Mouse (Mus musculus) macrophage (primary cell): ENCODE results near the gene C8b. TPM values are rescaled to one million over a fixed set of nuclear protein-coding genes. Genes with fewer than 3 reads are reported as not detected.

ENCODE experiments used
- H3K27ac ChIP-seq: fragments of 350-480 bp; formaldehyde crosslinking; 2 replicates; pipeline ENCODE4 v1.9.0; 2021
- H3K36me3 ChIP-seq: fragments of 350-480 bp; formaldehyde crosslinking; 2 replicates; pipeline ENCODE4 v1.9.0; 2021; ENCODE audit errors: inconsistent target
- H3K4me3 ChIP-seq: fragments of 350-480 bp; formaldehyde crosslinking; 2 replicates; pipeline ENCODE4 v1.9.0; 2021; ENCODE audit errors: inconsistent target
- H3K79me2 ChIP-seq: fragments of 350-480 bp; formaldehyde crosslinking; 2 replicates; pipeline ENCODE4 v1.9.0; 2021; ENCODE audit errors: inconsistent target
- WGBS: methylation state at CpG from one replicate; pipeline ENCODE4 v1.1.7; 2026; ENCODE audit warnings: inconsistent platforms; ENCODE audit not compliant: missing documents; 5-methylcytosine and 5-hydroxymethylcytosine counted together
- polyA plus RNA-seq: library from polyadenylated mRNA; stranded (reverse); fragments of 250-400 nt; gene quantifications from 3 replicates; pipeline ENCODE4 v1.2.4, GENCODE M21; 2018; ENCODE audit warnings: inconsistent platforms

C8b gene
- polyA plus RNA-seq, 1 experiment from 2014 or later, result not detected

DNA sequence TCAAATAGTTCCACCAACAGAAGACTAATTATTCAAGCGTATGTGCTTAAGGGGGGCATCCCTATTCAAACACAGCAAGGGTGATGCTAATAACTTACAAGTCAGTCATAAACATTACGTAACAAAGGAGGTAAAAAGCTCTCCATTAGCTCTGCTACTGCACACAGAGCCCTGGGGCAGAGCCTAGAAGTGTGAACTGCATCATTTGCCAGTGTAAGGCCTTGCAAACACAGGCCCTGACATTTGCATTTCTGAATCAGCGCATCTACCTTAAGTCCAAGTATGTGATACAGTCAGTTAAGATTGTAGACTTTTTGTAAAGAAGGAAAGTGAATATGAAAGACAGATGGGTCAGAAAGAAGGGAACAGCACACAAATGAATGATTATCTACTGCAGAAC lies 15.3 kb downstream of the C8b start:
- Histone ChIP-seq H3K4me3 (no peak overlapping the region), H3K79me2 (no peaks in the 10 kb centered on the region), H3K36me3 (no peaks in the 10 kb centered on the region), H3K27ac (no peak overlapping the region)
- WGBS, result 85% methylated on average over 3 of the region's 3 CpGs

DNA sequence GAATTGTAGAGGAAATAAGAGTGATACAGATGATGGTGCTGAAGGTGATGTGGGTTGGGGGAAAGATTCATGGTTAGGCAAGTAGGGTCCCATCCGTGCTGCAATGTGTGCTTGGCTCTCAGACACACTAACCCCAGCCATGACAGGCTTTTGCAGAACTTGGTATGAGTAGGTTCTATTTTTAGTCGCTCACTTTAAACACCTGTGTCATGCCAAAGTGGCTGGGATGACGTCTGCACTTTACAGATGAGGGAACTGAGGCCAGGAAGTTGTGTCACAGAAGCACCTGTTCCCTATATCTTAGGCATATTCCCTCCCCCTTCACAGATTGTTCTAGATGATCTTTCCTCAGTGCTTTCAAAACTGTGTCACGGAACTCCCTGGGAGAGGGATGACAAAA lies 16.2 kb downstream of the C8b start:
- Histone ChIP-seq H3K27ac (no peak overlapping the region), H3K36me3 (no peaks in the 10 kb centered on the region), H3K4me3 (no peak overlapping the region), H3K79me2 (no peaks in the 10 kb centered on the region)
- 56% methylated on average over 4 of the region's 4 CpGs for WGBS

DNA sequence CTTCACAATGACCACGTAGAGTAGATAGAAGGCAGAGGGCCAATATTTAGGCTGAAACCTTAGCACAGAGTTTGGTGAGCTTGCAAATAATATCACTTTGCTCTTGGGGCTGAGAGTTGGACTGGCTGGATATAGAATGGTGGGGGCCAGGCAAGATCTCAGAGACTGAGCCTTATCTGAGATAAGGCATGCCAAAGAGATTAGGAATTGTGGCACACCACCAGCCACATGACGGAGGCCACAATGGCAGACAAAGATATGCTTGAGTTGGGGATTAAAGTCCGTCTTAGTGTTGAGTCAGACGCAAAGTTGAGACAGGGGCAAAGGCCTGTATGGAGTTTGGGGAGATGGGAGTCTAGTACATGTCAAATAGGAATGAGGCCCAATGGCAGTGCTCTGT lies 26.0 kb downstream of the C8b start:
- no peaks in the 10 kb centered on the region for H3K79me2 ChIP-seq
- 86% methylated on average over 4 of the region's 4 CpGs for WGBS
- H3K36me3 ChIP-seq, result no peaks in the 10 kb centered on the region
- H3K4me3 ChIP-seq, result no peak overlapping the region
- no peak overlapping the region for H3K27ac ChIP-seq

DNA sequence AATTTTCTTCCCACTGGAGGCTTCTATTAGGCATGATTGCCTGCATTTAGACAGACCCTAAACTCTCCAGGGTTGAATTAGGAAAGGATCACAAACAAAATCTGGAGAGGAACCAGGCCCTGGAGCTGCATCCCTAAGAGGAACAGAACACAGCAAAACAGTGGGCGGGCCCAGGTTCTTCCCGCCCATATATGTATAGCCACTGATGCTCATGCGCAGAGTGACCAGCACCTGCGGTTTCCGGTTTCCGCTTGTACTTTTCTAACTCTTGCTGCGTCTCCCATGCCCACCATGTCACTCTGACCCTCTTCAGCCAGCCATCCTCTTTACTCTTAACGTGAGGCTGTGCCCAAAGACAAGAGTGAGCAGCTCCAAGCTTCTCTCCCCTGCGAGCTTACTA lies 32.8 kb downstream of the C8b start:
- Histone ChIP-seq H3K4me3 (no peak overlapping the region), H3K36me3 (no peaks in the 10 kb centered on the region), H3K27ac (no peak overlapping the region), H3K79me2 (no peaks in the 10 kb centered on the region)
- 71% methylated on average over 9 of the region's 9 CpGs for WGBS

DNA sequence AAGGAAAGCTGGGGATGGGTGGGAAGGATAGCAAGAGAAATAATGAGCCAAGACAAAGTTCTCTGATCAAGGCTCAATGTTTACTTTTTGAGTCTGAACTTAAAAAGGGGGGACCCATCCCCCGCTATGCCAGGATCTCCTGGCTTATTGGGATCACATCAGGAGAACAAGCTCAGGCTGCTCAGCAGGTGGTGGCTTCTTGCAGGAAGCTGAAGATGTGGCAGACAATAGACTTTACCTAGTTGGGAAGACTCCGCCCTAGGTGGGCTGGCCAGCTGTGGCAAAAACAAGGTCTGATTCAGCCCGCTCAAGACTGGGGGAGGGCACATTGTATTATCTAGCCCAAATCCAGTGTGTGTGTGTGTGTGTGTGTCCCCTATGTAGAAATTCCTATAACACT lies 35.5 kb downstream of the C8b start:
- Histone ChIP-seq H3K36me3 (no peaks in the 10 kb centered on the region), H3K27ac (no peak overlapping the region), H3K79me2 (no peaks in the 10 kb centered on the region), H3K4me3 (no peak overlapping the region)
- 89% methylated on average over 2 of the region's 3 CpGs for WGBS

DNA sequence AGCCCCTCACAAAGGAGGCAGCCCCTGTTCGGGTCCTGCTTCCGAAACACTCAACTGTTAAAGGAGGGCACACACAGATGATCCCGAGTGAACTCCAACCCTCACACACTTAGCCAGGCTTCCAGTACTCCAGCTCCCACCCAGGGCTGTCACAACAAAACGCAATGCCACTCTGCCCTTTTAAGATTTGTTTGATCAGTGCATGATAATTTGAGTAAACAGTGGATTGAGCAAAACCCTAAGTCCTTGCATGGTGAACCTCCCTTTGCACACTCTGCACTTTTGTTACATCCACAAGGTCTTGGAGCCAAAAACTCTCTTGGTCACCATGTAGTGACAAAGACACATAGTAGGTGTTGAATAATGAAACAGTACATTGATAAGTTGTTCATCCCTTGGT lies 38.0 kb downstream of the C8b start:
- Histone ChIP-seq H3K27ac (no peak overlapping the region), H3K4me3 (no peak overlapping the region), H3K36me3 (no peaks in the 10 kb centered on the region), H3K79me2 (no peaks in the 10 kb centered on the region)
- WGBS, result 75% methylated on average over 4 of the region's 4 CpGs

DNA sequence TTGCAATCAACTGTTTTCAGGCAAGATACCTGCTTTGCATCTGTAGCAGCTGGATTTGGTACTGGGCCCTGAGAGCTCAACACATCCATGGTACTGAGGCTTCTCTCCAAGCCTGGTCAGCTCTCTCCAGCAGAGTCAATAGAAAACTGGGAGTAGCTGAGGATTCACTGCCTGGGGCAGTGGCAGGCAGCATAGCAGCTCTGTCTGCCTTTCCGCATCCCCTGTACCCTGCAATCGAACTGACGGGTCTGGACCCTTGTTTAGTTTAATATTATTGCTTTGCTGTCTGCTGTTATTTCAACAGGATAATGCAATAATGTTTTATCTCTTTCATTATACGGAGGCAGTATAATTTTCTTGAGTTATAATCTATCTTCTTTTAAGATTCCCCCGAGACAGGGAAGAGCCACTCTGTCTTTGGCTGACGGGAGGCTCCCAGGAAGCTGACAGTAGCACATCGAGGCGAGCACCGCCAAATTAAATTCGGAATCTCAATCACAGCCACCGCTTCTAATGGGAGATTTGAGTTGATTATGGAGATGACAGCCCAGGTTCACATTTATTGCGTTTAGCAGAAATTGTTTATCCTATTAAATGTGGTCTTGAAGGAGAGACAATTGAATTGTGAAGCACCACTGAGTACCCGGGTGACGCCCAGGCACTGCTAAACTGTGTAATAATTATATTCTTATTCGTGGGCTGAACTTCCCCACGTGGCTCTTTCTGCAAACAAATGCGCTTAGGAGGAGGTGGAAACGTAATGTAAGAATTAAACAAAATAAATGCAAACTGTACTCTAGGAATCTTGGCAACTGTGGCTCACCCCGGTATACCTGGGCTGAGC lies 39.5 kb downstream of the C8b start:
- no peaks in the 10 kb centered on the region for H3K36me3 ChIP-seq
- no peak overlapping the region for H3K4me3 ChIP-seq
- no peaks in the 10 kb centered on the region for H3K79me2 ChIP-seq
- H3K27ac ChIP-seq, result no peak overlapping the region
- WGBS, result 84% methylated on average over 19 of the region's 19 CpGs

DNA sequence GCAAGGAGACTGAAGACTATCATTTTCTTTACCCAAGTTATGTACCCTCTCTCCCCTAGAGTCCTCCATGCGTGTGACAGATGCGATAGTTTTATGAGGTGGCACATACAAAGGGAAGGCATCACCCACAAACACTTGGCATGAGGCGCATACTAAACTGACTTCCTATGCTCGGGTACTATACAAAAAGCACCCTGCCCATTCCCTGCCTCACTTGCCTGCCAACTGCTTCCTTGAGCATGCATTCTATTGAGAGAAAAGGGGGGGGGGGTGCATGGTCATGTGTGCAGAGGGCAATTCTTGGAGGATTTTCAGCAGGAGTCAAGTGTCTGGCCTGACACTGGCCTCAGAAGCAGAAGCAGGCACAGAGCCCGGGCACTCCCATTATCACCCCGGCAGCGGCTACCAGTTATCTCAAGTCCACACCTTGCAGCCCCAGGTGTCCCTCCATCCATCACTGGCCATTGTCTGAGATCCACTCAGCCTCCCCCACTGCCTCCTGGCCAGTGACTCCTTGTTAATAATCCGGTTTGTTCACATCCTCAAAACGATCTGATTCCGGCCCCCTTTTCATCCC lies 44.7 kb downstream of the C8b start:
- Histone ChIP-seq H3K79me2 (no peaks in the 10 kb centered on the region), H3K36me3 (no peaks in the 10 kb centered on the region), H3K27ac (no peak overlapping the region), H3K4me3 (no peak overlapping the region)
- 88% methylated on average over 10 of the region's 10 CpGs for WGBS

DNA sequence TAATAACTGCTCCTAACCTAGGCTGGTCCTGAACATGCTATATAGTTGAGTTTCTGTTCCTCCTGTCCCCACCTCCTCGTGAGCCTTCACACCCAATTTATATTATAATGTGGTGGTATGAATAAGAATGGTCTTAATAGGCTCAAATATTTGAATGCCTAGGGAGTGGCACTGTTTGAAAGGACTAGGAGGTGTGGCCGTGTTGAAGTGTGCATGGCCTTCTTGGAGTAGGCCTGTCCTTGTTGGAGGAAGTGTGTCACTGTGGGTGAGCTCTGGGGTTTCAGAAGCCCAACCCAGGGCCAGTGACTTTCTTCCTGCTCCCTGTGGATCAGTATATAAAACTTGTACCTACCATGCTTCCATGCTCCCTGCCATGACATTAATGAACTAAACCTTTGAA lies 47.5 kb downstream of the C8b start:
- H3K27ac ChIP-seq, result no peak overlapping the region
- H3K4me3 ChIP-seq, result no peak overlapping the region
- WGBS, result 83% methylated on average over 2 of the region's 2 CpGs
- H3K79me2 ChIP-seq, result no peaks in the 10 kb centered on the region
- no peaks in the 10 kb centered on the region for H3K36me3 ChIP-seq

DNA sequence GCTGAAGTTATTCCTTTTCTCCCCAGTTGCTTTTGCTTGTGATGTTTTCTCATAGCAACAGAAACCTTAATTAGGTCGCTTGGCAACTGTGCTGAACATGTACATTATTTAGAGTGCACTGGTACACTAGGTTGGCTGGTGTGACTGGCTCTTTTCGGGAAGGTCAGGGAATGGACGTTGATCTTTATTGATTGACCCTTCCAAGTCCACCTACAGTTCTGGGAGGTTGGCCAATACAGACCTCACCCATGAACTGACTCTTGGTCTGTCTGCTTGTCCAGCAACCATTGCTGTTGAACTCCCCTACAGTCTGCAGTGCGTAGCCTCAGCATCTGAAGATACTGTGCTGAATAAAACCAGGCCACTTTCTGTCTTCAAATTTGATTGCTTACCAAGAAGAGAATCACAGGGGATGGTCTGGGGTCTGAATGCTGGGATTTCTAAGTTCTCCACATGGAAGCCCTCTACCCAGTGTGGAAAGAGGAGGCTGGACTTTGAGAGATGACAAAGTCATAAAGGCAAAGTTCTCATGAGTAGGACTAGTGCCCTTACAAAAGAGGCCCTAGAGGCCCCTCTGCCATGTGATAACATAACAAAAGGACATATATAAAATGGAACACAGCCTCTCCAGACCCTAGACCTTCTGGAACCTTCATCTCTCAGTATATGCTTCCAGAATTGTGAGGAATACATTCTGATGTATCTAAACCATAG lies 50.6 kb downstream of the C8b start:
- no peaks in the 10 kb centered on the region for H3K79me2 ChIP-seq
- H3K27ac ChIP-seq, result no peak overlapping the region
- WGBS, result 85% methylated on average over 4 of the region's 4 CpGs
- no peaks in the 10 kb centered on the region for H3K36me3 ChIP-seq
- no peak overlapping the region for H3K4me3 ChIP-seq

DNA sequence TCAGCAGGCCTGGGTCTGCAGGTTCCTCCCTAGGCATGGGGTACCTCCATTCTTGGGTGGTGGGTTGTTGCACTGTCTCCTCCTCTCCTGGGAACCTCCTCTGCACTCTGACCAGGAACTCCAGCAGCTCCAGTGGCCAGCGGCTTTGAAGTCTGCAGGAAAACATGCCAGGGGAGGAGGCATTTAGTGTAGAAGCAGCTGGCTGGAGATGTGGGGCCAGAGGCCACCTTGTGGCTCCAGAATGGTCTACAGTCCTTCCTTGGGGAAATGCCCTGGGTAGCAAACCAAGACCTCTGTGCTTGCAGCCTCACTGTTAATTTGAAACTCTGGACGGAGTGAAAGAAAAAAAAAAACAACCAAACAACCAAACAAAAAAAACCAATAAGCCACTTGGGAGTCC lies 51.4 kb downstream of the C8b start:
- H3K4me3 ChIP-seq, result no peak overlapping the region
- 72% methylated on average over 2 of the region's 2 CpGs for WGBS
- H3K36me3 ChIP-seq, result no peaks in the 10 kb centered on the region
- no peak overlapping the region for H3K27ac ChIP-seq
- H3K79me2 ChIP-seq, result no peaks in the 10 kb centered on the region

DNA sequence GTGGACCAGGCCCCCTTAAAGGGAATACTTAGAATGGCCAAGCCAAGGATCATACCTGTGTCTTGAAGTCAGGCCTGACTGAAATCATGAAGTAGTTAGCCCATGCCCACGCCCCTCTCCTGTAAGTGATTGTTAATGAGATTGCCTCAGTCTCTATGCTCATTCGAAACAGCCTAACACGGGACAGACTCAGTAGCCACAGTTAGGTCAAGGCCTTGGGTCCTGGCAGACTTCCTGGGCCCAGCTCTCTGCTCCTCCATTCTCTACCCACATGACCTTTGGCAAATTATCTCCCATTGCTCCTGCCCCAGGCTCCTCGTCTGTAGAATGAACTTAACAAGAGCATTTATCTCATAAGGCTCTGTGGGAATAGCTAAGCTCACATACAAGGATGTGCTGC lies 52.9 kb downstream of the C8b start:
- 81% methylated on average over 4 of the region's 4 CpGs for WGBS
- H3K79me2 ChIP-seq, result no peaks in the 10 kb centered on the region
- H3K36me3 ChIP-seq, result no peaks in the 10 kb centered on the region
- H3K27ac ChIP-seq, result no peak overlapping the region
- no peak overlapping the region for H3K4me3 ChIP-seq

DNA sequence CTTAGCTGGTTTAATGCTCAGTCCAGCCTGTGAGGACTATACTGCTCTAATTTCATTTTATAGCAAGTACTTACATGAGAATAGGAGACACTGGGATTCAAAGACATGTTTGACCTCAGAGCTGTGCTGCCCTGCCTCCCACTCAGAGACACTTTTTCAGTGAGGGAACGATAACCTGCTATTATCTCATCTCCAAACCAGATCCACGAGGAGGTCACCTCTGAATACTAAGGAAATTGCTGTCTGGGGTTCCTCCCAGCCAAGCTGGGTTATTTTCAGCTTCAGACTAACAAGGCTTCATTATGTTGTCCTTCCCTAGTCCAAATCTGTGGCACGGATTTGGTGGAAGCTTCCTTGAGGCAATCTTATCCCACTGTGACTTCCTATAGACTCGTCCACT lies 53.8 kb downstream of the C8b start:
- Histone ChIP-seq H3K79me2 (no peaks in the 10 kb centered on the region), H3K36me3 (no peaks in the 10 kb centered on the region), H3K4me3 (no peak overlapping the region), H3K27ac (no peak overlapping the region)
- 75% methylated on average over 4 of the region's 4 CpGs for WGBS

DNA sequence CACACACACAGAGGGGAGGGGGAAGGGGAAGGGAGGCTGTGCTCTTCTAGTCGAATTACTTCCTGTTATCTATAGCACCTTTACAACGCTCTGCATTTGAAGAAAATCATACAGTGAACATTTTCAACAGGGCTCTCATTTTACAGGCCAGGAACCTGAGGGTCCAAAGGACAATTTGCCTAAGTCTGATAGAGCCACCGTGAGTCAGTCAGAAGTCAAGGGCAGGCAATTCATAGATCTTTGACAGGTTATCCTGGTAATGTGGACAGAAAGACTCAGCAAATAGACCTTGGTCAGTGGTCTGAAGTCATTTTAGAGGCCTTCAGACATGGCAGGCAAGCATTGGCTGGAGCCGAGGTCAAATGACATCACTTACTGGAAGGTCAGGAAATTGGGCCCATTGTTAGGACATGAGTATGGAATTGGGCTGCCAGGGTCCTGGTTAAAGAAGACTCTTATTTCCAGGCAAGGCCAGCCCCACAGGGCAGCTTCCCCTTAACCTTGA lies 57.5 kb downstream of the C8b start:
- H3K79me2 ChIP-seq, result no peaks in the 10 kb centered on the region
- H3K27ac ChIP-seq, result no peak overlapping the region
- WGBS, result 48% methylated on average over 4 of the region's 4 CpGs
- no peak overlapping the region for H3K4me3 ChIP-seq
- H3K36me3 ChIP-seq, result no peaks in the 10 kb centered on the region
